Mouse (Mus musculus) olfactory bulb, adult 2 months (tissue): ENCODE data around the gene Olig1. TPM values are rescaled to one million over a fixed set of nuclear protein-coding genes. Genes with fewer than 3 reads are reported as not detected.

ENCODE experiments used
- H3K27ac ChIP-seq: fragments of 200-500 bp; 2 replicates; pipeline ENCODE4 v1.5.1; 2012; ENCODE audit warnings: low read depth, low read length; ENCODE audit not compliant: insufficient read depth
- H3K4me1 ChIP-seq: fragments of 200-500 bp; 2 replicates; pipeline ENCODE4 v1.6.1; 2012; ENCODE audit warnings: low read length; ENCODE audit not compliant: control insufficient read depth, insufficient read depth
- H3K4me3 ChIP-seq: fragments of 200-500 bp; 2 replicates; pipeline ENCODE4 v1.5.1; 2012; ENCODE audit warnings: mild to moderate bottlenecking, low read depth, low read length, moderate library complexity; ENCODE audit not compliant: insufficient read depth
- CTCF ChIP-seq: fragments of 200-500 bp; IDR thresholded peaks from 2 replicates; pipeline ENCODE4 v1.5.1; 2012; ENCODE audit warnings: low read depth, mild to moderate bottlenecking, low read length, moderate library complexity; ENCODE audit not compliant: insufficient read depth
- POLR2A ChIP-seq: fragments of 200-500 bp; IDR thresholded peaks from 2 replicates; pipeline ENCODE4 v1.6.1; 2012; ENCODE audit warnings: mild to moderate bottlenecking, low read depth, low read length, moderate library complexity; ENCODE audit not compliant: insufficient read depth
- WGBS: fragments of 180-500 bp; shearing (Covaris S2); methylation state at CpG from one replicate; pipeline ENCODE4 v1.1.7; 2018; 5-methylcytosine and 5-hydroxymethylcytosine counted together
- polyA plus RNA-seq: library from polyadenylated mRNA; stranded (reverse); fragments of >200 nt; gene quantifications from 2 replicates; pipeline ENCODE4 v1.2.4, GENCODE M21; 2012; ENCODE audit warnings: low replicate concordance; ENCODE audit not compliant: missing spikeins, insufficient read depth, insufficient read length

Gene Olig1
- polyA plus RNA-seq, 1 experiment: not detected

DNA sequence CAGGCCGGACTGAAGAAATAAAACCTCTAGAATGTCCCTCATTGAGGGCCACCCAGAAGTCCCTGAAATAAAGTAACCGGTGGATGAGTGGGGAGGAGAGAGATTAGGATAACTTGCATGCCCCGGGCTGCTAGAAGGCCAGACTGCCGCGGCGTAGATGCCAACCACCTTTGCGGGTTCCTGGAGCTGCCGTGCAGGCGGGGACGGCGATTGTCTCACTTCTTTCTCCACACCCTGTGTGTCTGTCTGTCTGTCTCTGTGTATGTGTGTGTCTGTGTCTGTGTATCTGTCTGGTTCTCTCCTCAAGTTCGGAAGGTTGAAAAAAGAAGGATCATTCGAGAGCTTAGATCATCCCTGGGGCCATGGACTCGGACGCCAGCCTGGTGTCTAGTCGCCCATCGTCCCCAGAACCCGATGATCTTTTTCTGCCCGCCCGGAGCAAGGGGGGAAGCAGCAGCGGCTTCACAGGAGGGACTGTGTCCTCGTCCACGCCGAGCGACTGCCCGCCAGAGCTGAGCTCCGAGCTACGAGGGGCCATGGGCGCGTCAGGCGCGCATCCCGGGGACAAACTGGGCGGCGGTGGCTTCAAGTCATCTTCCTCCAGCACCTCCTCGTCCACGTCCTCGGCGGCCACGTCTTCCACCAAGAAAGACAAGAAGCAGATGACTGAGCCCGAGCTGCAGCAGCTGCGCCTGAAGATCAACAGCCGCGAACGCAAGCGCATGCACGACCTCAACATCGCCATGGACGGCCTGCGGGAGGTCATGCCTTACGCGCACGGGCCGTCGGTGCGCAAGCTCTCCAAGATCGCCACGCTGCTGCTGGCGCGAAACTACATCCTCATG, 43.3 kb upstream of the Olig1 start:
- Histone ChIP-seq H3K27ac (no peak overlapping the region), H3K4me3 (peak overlapping the region; percentile 18), H3K4me1 (peaks cover 24% of the 10 kb centered on the region)
- TF ChIP-seq CTCF: no peak
- TF ChIP-seq POLR2A: no peak
- WGBS: 1% methylated on average over 60 of the region's 60 CpGs

DNA sequence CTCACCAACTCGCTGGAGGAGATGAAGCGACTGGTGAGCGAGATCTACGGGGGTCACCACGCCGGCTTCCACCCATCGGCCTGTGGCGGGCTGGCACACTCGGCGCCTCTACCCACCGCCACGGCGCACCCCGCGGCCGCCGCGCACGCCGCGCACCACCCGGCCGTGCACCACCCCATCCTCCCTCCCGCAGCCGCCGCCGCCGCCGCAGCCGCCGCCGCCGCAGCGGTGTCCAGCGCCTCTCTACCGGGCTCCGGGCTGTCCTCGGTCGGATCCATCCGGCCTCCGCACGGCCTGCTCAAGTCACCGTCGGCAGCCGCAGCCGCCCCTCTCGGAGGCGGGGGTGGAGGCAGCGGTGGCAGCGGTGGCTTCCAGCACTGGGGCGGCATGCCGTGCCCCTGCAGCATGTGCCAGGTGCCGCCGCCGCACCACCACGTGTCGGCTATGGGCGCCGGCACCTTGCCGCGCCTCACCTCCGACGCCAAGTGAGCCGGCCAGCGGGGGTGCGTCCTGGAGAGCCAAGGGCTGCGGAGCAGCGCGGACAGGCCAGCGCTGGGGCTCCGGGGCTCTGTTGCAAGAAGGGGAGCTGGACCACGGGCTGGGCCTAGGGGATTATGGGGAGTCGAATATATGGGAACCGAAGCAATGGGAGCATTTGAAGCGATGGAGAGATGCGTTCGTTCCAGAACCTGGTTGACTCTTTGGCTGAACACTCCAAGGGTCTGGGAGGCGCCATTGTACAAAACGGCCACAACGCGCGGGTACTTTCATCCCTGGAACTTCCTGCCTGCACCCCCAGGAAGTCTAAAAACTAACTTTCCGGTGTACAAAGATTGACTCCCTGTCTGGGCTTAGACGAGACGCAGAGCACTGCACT, 42.5 kb upstream of the Olig1 start:
- H3K4me1 ChIP-seq: peaks cover 23% of the 10 kb centered on the region

DNA sequence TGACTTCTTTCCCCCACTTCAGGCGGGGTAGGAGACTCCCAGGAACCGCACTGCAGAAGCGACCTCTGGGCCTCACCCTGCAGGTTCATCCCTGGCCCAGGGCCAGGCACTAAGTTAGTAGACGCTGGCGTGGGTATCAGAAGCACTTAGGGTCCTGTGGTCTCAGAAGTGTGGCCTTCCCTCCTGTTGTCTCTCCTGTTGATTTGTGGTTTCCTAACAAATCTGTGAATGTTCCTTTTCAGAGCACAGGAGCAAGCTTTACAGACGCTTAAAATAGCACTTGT, 41.9 kb upstream of the Olig1 start:
- H3K4me1 ChIP-seq: peaks cover 17% of the 10 kb centered on the region
- TF ChIP-seq CTCF (no peak), POLR2A (no peak)
- 15% methylated on average over 6 of the region's 6 CpGs for WGBS
- H3K4me3 ChIP-seq: peak overlapping the region; percentile 18; the same call in 1 of the 2 replicates
- no peak overlapping the region for H3K27ac ChIP-seq

More for the DNA sequence above, 42.5 kb upstream of the Olig1 start:
- TF ChIP-seq CTCF (no peak), POLR2A (no peak)
- 3% methylated on average over 84 of the region's 85 CpGs for WGBS
- peak overlapping the region; percentile 18 for H3K4me3 ChIP-seq
- H3K27ac ChIP-seq: no peak overlapping the region

DNA sequence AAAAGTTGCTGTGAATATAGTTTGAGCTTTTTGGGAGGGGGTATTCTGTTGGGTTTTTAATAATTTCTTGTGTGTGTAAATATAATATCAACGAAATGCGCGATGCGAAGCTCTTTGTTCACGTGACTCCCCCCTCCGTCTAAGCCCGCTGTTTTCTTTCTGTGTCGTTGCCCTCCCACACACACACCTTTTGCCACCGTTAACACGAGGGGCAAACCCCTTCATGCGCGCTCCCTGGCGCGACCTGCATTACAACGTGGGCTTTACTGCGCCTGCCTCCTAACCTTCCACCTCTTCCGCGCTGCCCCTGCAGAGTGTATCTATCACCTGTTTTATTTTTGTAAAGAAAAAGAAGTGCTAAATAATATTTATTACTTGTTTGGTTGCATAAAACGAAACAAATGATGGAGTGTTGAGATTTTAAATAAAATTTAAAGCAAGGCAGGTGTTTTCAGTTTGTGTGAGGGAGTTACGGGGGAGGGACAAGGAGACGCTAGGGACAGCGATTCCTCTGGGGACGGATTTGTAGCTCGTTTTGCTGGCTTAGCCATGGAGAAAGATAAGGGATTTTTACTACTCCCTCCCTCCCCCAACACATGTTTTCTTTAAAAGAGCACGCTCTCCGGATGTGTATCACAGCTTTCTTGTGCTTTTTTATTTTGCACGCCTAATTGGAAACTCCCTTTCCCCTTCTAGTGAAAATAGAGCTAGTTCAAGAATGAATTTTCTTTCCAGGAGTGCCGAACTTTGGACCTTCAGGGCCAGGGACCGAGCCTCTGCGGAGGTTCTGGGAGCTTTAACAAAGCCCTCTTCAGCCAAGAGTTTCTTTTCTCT, 41.1 kb upstream of the Olig1 start:
- peaks cover 15% of the 10 kb centered on the region for H3K4me1 ChIP-seq
- 32% methylated on average over 30 of the region's 30 CpGs for WGBS
- H3K27ac ChIP-seq: no peak overlapping the region
- TF ChIP-seq CTCF (no peak), POLR2A (no peak)
- no peak overlapping the region for H3K4me3 ChIP-seq

DNA sequence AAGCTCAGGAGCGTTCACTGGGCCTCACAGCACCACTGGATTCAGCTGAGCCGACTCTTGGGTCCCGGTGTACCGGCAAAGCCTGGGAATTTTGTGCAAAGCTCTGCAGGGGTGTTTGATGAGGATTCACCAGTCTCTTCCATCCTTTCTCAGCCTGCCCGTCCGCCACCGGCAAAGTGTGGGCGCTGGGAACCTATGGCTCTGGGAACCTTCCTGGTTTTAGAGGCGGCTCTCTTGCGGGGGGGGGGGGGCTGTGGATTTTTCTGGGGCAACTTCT, 40.6 kb upstream of the Olig1 start:
- TF ChIP-seq CTCF: no peak
- no peak for TF ChIP-seq POLR2A
- peaks cover 15% of the 10 kb centered on the region for H3K4me1 ChIP-seq
- no peak overlapping the region for H3K4me3 ChIP-seq
- H3K27ac ChIP-seq: no peak overlapping the region
- WGBS: 39% methylated on average over 10 of the region's 10 CpGs

DNA sequence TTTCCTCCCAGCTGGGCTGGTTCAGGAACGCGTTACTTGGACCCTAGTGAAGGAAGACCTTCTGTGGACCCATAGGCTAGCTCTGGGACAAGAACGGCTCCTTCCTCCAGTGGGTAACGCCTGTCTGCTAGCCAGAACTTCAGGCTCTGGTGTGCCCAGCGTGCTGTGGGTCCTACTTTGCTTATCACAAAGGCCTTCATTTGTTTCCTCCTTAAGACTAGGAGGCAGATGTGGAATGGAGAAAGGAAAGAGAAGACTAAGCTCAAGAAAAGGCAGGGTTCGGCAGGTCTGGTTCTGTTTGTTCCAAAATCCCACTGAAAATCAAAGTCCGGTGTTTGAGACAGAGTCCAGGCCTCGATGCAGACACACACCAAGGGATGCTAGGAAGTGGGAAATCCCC, 39.9 kb upstream of the Olig1 start:
- Histone ChIP-seq H3K4me1 (peaks cover 15% of the 10 kb centered on the region), H3K27ac (no peak overlapping the region), H3K4me3 (no peak overlapping the region)
- WGBS: 75% methylated on average over 8 of the region's 8 CpGs
- TF ChIP-seq CTCF (no peak), POLR2A (no peak)

DNA sequence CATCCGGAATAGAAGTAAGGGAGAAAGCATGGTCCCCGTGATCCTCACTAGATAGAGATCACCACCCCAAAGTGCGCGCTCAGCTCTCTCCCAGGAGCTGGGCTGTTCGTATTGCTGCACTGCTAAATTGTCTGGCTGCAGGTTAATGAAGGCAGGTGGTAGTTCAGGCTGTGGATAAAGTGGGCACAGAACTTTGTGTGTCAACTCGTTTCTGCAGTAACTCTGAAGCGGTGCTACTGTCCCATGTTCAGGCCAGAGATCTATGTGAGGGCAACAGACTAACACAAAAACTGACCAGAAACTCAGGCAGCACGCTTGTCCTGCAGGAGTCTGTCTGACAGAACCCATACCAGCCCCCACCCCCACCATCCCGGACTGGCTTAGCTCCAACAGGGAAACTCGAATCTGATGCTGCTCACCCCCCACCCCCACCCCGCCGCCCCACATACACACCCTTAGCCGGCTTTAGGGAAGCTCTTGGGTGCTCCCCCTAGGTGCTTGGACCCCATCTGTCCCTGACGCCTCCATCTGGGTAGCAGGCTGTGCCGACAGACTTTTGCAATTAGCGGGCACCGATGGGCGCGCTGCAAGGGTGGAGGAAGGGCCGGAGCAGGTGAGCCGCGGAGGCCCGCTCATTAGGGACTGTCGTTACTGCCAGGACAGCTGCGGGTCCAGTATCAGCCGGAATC, 37.6 kb upstream of the Olig1 start:
- H3K4me1 ChIP-seq: no peaks in the 10 kb centered on the region; the same call in none of the 2 replicates
- TF ChIP-seq POLR2A (no peak), CTCF (no peak)
- H3K27ac ChIP-seq: no peak overlapping the region
- WGBS: 25% methylated on average over 26 of the region's 26 CpGs
- H3K4me3 ChIP-seq: no peak overlapping the region

DNA sequence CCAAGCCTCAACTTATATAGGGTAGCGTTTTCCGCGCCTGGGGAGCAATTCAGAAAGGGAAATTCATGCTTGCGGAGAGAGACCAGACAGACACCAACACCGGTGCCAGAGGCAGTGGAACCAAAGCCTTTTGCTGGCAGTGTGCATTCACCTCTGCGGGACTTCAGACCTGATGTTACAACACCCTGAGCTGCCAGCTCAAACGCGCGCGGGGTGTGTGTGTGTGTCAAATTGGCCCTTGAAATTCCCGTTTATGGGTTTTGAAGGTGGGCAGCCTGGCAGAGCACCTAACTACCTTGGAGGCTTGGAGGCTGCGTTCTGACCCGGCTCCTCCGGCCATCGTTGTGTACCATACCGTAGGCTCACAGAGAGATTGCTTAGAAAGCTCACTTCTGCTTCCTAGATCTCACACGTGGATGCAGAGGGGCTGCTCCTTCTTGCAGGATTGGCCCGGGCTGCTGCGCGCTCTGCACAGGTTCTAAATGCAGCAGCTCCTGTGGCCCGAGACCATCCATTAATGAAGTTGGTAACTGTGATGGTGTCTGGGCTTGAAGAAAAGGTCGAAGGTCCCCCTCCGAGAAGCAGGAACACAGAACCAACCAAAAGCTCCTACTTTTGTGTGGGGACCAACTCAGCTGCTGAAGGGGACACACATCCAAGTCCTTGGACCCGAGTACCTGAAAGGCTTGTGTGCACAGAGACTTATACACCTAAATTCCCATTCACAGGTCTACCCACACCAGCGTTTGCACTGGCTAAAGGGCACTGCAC, 36.9 kb upstream of the Olig1 start:
- H3K27ac ChIP-seq: no peak overlapping the region
- H3K4me3 ChIP-seq: no peak overlapping the region
- 33% methylated on average over 25 of the region's 25 CpGs for WGBS

More for the DNA sequence above, 36.9 kb upstream of the Olig1 start:
- no peak for TF ChIP-seq POLR2A
- no peak for TF ChIP-seq CTCF
- no peaks in the 10 kb centered on the region; the same call in 1 of the 2 replicates for H3K4me1 ChIP-seq
